Mouse (Mus musculus) kidney, embryonic 16.5 days (tissue): Measurements from ENCODE around the gene Olfr133. TPM values are rescaled to one million over a fixed set of nuclear protein-coding genes. Genes with fewer than 3 reads are reported as not detected.
"Not testable (repeated sequence)": the region's sequence is repeated elsewhere in the genome, so short reads cannot be mapped to it uniquely, and the experiment has no call there.

Source experiments
- ATAC-seq: fragments of 200-750 bp; cut with Nextera tagmentation; 2 replicates; pipeline ENCODE4 v1.8.0; 2017; ENCODE audit warnings: moderate TSS enrichment; ENCODE audit not compliant: low FRiP score, low TSS enrichment
- H3K27ac ChIP-seq: fragments of 300-500 bp; sonication (generic); 2 replicates; pipeline ENCODE4 v1.5.1; 2014; ENCODE audit warnings: low read length
- H3K27me3 ChIP-seq: fragments of 300-500 bp; sonication (generic); 2 replicates; pipeline ENCODE4 v1.6.1; 2014; ENCODE audit warnings: low read length, control low read depth, mixed read lengths; ENCODE audit not compliant: insufficient read depth
- H3K36me3 ChIP-seq: fragments of 300-500 bp; sonication (generic); 2 replicates; pipeline ENCODE4 v1.6.1; 2014; ENCODE audit warnings: low read length, control low read depth, mixed read lengths; ENCODE audit not compliant: insufficient read depth
- H3K4me1 ChIP-seq: fragments of 300-500 bp; sonication (generic); 2 replicates; pipeline ENCODE4 v1.6.1; 2014; ENCODE audit warnings: low read length, control low read depth, mixed read lengths; ENCODE audit not compliant: insufficient read depth
- H3K4me2 ChIP-seq: fragments of 300-500 bp; sonication (generic); replicated peaks from 2 replicates; pipeline ENCODE4 v1.6.1; 2014; ENCODE audit warnings: low read depth, low read length
- H3K4me3 ChIP-seq: fragments of 300-500 bp; sonication (generic); 2 replicates; pipeline ENCODE4 v1.5.1; 2014; ENCODE audit warnings: mild to moderate bottlenecking, low read length
- H3K9ac ChIP-seq: fragments of 300-500 bp; sonication (generic); replicated peaks from 2 replicates; pipeline ENCODE4 v1.6.1; 2014; ENCODE audit warnings: low read length
- H3K9me3 ChIP-seq: fragments of 300-500 bp; sonication (generic); 2 replicates; pipeline ENCODE4 v1.6.1; 2016; ENCODE audit warnings: low read length, control low read depth
- WGBS: fragments of 180-500 bp; shearing (Covaris S2); extraction: QIAGEN DNeasy Blood & Tissue Kit; methylation state at CpG from one replicate; pipeline ENCODE4 v1.1.7; 2014; 5-methylcytosine and 5-hydroxymethylcytosine counted together
- polyA plus RNA-seq: library from polyadenylated mRNA; unstranded; fragments of >200 nt; fragmentation: Nextera tagmentation; extraction: Ambion mirVana; gene quantifications from 2 replicates; pipeline ENCODE4 v1.2.1, GENCODE M21; 2015

Gene Olfr133
- polyA plus RNA-seq = not detected in 2 replicates

DNA sequence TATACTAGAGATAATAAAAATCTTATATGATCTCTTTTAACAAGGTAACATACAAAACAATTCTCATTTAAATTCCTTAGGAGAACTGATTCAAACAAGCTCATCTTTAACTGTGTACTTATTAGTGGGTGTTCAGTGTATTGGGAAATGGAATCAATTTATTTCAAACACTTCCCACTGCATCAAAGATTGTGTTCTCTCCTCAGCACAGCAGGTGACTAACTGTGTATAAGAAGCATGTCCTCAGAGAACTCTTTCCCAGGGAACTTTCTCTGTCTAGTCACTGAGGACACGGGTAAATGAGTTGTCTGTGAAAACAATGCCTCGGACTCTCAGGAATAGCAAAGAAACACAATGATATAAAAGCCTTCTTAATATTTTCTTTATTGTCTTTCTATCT lies at the start of gene Olfr133:
Gene Olfr133, plus strand, starts transcription at position 301 of the 400 bp plus-strand sequence.
- ATAC-seq = no peak
- no peaks in the 10 kb centered on the region for H3K4me1 ChIP-seq
- no peak within 1 kb of the TSS for H3K4me2 ChIP-seq
- H3K4me3 ChIP-seq = no peak within 1 kb of the TSS
- no peaks in the 10 kb centered on the region for H3K27me3 ChIP-seq
- 0 out of 2 replicates have a peak, but pooled peaks cover 4% of the 10 kb centered on the region for H3K9me3 ChIP-seq
- no peak within 1 kb of the TSS for H3K27ac ChIP-seq
- no peak within 1 kb of the TSS for H3K9ac ChIP-seq
- H3K36me3 ChIP-seq = no peaks in the 10 kb centered on the region
- 70% methylated on average over 2 of the region's 2 CpGs for WGBS

DNA sequence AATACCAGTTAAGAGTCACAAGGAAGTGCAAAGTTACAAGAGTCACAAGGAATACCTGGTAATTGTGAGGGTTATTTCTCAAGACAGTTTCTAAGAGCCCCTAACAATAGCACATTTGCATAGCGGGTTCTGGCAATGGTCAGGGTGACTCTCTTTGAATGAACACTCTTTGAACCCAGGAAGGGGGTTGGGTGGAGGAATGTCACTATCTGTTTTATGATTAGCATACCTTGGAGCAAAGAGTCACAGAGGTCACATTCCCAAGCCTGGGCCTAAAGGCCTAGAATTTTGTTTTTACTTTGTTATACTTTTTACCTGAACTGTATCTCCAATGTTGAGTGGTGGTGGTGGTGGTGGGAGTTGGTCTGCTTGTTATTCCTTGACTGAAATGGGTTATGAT lies 20.9 kb upstream of the Olfr133 start:
- not testable (repeated sequence) for H3K9ac ChIP-seq, H3K27me3 ChIP-seq, H3K4me3 ChIP-seq, H3K27ac ChIP-seq, H3K9me3 ChIP-seq, ATAC-seq, H3K36me3 ChIP-seq, H3K4me2 ChIP-seq, H3K4me1 ChIP-seq
- WGBS = 78% methylated on average over 1 of the region's 1 CpGs

DNA sequence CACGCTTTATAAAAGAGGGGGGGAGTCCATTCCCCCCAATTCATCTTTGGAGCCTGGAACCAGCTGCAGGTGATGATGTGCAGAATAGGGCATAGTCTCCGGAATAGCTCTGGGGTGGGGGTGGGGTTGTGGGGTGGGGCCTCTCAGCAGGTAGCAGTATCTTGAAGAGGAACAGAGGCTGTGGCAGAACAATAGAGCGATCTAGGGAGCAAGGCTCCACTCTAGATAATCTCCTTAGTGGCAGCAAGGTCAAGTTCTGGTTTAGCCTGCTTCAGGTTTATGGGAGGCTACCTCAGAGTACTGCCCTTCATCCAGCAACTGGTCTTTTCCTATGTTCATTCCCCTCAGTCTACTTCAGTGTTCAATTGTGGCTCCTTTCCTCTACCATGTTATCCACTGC lies 19.7 kb upstream of the Olfr133 start:
- not testable (repeated sequence) for H3K9ac ChIP-seq

DNA sequence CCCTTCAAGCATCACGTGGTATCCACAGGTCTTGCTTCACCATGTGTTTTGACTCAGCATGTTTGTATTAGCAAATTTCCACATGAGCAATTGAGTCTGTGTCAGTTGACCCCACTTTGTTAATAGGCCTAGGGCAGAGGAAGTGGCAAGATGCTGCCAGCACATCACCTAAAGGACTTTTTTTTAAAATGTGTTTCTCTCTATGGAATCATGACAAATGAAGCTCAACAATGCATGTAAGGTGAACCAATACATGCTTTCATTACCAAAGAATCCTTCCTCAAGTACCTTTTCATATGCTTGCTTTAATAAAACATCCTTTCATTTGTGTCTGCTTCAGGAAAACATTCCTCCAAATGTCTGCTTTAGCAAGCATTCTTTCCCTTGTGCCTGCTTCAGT lies 10.7 kb upstream of the Olfr133 start, which contains the start of gene Olfr132:
Gene Olfr132, minus strand, starts transcription at position 101 of the 400 bp plus-strand sequence.
- Histone ChIP-seq H3K27ac (no peak within 1 kb of the TSS), H3K27me3 (no peaks in the 10 kb centered on the region), H3K36me3 (no peaks in the 10 kb centered on the region), H3K4me1 (no peaks in the 10 kb centered on the region), H3K9ac (no peak within 1 kb of the TSS), H3K4me3 (no peak within 1 kb of the TSS), H3K9me3 (no peaks in the 10 kb centered on the region), H3K4me2 (no peak within 1 kb of the TSS)
- ATAC-seq = no peak
- WGBS = 54% methylated on average over 1 of the region's 1 CpGs

More for the DNA sequence above, 19.7 kb upstream of the Olfr133 start:
- not testable (repeated sequence) for H3K4me2 ChIP-seq, H3K9me3 ChIP-seq, H3K4me3 ChIP-seq, H3K36me3 ChIP-seq, H3K27me3 ChIP-seq, H3K4me1 ChIP-seq, ATAC-seq, H3K27ac ChIP-seq
- 77% methylated on average over 3 of the region's 3 CpGs for WGBS

DNA sequence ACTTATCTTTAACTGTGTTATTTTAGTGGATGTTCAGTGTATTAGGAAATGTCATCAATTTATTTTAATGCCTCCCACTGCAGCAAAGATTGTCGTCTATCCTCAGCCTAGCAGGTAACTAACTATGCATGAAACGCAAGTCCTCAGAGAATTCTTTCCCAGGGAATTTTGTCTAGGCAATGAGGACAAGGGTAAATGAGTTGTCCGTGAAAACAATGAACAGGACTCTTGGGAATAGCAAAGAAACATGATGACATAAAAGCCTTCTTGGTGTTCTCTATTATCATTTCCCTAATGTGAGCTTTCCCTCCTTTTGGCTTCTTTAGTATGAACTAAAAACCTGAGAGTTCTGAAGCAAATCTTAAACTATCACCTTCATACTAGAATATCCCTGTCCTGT lies 26.0 kb downstream of the Olfr133 start, which contains the start of gene Olfr134:
Gene Olfr134, plus strand, starts transcription at position 301 of the 400 bp plus-strand sequence.
- ATAC-seq = no peak
- 74% methylated on average over 3 of the region's 3 CpGs for WGBS
- H3K27me3 ChIP-seq = no peaks in the 10 kb centered on the region
- no peak within 1 kb of the TSS for H3K27ac ChIP-seq
- no peaks in the 10 kb centered on the region for H3K36me3 ChIP-seq
- no peak within 1 kb of the TSS for H3K4me2 ChIP-seq
- no peak within 1 kb of the TSS for H3K4me3 ChIP-seq
- no peak within 1 kb of the TSS for H3K9ac ChIP-seq
- H3K9me3 ChIP-seq = 0 out of 2 replicates have a peak, but pooled peaks cover 2% of the 10 kb centered on the region
- no peaks in the 10 kb centered on the region for H3K4me1 ChIP-seq

Other genes with a start within 250 kb of the Olfr133 start
- not detected in 2 replicates for gene Olfr127, start 244.8 kb upstream of the Olfr133 start, polyA plus RNA-seq
- gene Olfr128, start 224.7 kb upstream of the Olfr133 start, polyA plus RNA-seq = not detected in 2 replicates
- not detected in 2 replicates for gene Olfr761, start 192.2 kb upstream of the Olfr133 start, polyA plus RNA-seq
- not detected in 2 replicates for gene Olfr129, start 85.2 kb upstream of the Olfr133 start, polyA plus RNA-seq
- gene Olfr130, start 81.4 kb upstream of the Olfr133 start, polyA plus RNA-seq = not detected in 2 replicates
- gene Olfr131, start 56.6 kb upstream of the Olfr133 start, polyA plus RNA-seq = not detected in 2 replicates
- gene Olfr132, start 10.8 kb upstream of the Olfr133 start, polyA plus RNA-seq = not detected in 2 replicates
- gene Olfr134, start 26.1 kb downstream of the Olfr133 start, polyA plus RNA-seq = not detected in 2 replicates
- not detected in 2 replicates for gene Olfr135, start 59.1 kb downstream of the Olfr133 start, polyA plus RNA-seq
- gene Olfr138, start 115.8 kb downstream of the Olfr133 start, polyA plus RNA-seq = not detected in 2 replicates
- not detected in 2 replicates for gene Olfr137, start 162.3 kb downstream of the Olfr133 start, polyA plus RNA-seq
- gene Olfr136, start 184.6 kb downstream of the Olfr133 start, polyA plus RNA-seq = not detected in 2 replicates